Mouse (Mus musculus) G1E (cell line): ENCODE data around the gene Cdkn2b.

Experiments
- CTCF ChIP-seq: IDR thresholded peaks from 2 replicates; pipeline ENCODE4 v1.5.1; 2012; ENCODE audit warnings: low read depth, low read length, inconsistent platforms, mixed read lengths
- GATA1 ChIP-seq: IDR thresholded peaks from 2 replicates; pipeline ENCODE4 v1.6.1; 2012; ENCODE audit warnings: borderline replicate concordance, low read length, inconsistent platforms, mixed read lengths
- GATA2 ChIP-seq: IDR thresholded peaks from 2 replicates; pipeline ENCODE4 v1.6.1; 2012; ENCODE audit warnings: low read depth, low read length, inconsistent platforms, borderline replicate concordance
- POLR2AphosphoS5 ChIP-seq: IDR thresholded peaks from 2 replicates; pipeline ENCODE4 v1.6.1; 2012; ENCODE audit warnings: low read depth, low read length, inconsistent platforms; ENCODE audit not compliant: insufficient replicate concordance
- TAL1 ChIP-seq: conservative IDR thresholded peaks from 2 replicates; pipeline ENCODE4 v1.6.1; 2012; ENCODE audit warnings: low read depth, low read length, inconsistent platforms, mixed read lengths

DNA sequence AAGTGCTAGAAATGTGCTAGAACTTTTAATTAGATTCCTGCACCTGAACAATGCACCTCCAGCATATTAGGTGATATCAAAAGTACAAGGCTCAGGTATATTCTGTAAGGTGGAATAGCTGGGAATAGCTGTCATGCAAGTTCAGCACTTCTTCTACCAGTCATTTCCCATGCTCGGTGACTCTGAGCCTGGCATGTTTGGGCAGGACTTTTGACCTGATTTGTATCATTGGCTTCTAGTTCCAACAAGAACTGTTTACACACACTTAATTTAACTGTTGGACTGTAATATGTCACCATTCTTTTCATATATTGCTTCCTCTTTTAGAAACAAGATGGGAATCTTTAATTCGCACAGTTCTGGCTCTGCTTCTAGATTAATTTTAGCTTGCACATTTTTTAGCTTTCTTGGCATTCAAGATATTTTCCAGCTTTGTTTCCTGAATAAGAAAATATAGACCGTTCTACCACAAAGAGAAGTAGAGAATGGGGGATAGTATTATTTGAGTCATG, 42.3 kb upstream of the Cdkn2b start:
- no peak for TF ChIP-seq CTCF
- no peak for TF ChIP-seq GATA1
- no peak for TF ChIP-seq TAL1
- TF ChIP-seq POLR2AphosphoS5, result no peak
- no peak for TF ChIP-seq GATA2
